Mouse (Mus musculus) small intestine, adult 2 months (tissue): Measurements from ENCODE around the gene Sorcs1. TPM values are rescaled to one million over a fixed set of nuclear protein-coding genes. Genes with fewer than 3 reads are reported as not detected.

Experiments used
- H3K27ac ChIP-seq: fragments of 200-500 bp; 2 replicates; pipeline ENCODE4 v1.5.1; 2012; ENCODE audit warnings: low read depth, low read length, control low read depth, inconsistent platforms; ENCODE audit not compliant: insufficient read depth
- H3K27me3 ChIP-seq: fragments of 200-500 bp; 2 replicates; pipeline ENCODE4 v1.6.1; 2012; ENCODE audit warnings: mild to moderate bottlenecking, moderate library complexity, low read length, inconsistent platforms; ENCODE audit not compliant: control insufficient read depth, insufficient read depth
- H3K36me3 ChIP-seq: fragments of 200-500 bp; 2 replicates; pipeline ENCODE4 v1.6.1; 2012; ENCODE audit warnings: mild to moderate bottlenecking, low read length, control low read depth, inconsistent platforms; ENCODE audit not compliant: control insufficient read depth, insufficient read depth
- H3K4me1 ChIP-seq: fragments of 200-500 bp; 2 replicates; pipeline ENCODE4 v1.6.1; 2012; ENCODE audit warnings: low read length, inconsistent platforms, mixed read lengths; ENCODE audit not compliant: control insufficient read depth, insufficient read depth, insufficient read length
- H3K4me3 ChIP-seq: fragments of 200-500 bp; 2 replicates; pipeline ENCODE4 v1.5.1; 2012; ENCODE audit warnings: low read depth, mild to moderate bottlenecking, control low read depth, inconsistent platforms, low read length, moderate library complexity
- CTCF ChIP-seq: fragments of 200-500 bp; IDR thresholded peaks from 2 replicates; pipeline ENCODE4 v1.5.1; 2012; ENCODE audit warnings: low read depth, mild to moderate bottlenecking, control low read depth, inconsistent platforms, low read length, moderate library complexity, mixed read lengths; ENCODE audit not compliant: insufficient replicate concordance, insufficient read length; ENCODE audit errors: extremely low read depth
- POLR2A ChIP-seq: fragments of 200-500 bp; IDR thresholded peaks from 2 replicates; pipeline ENCODE4 v1.6.1; 2012; ENCODE audit warnings: low read depth, mild to moderate bottlenecking, control low read depth, inconsistent platforms, low read length, moderate library complexity
- WGBS: fragments of 180-500 bp; shearing (Covaris S2); methylation state at CpG from one replicate; pipeline ENCODE4 v1.1.7; 2018; 5-methylcytosine and 5-hydroxymethylcytosine counted together
- polyA plus RNA-seq: library from polyadenylated mRNA; depleted of rRNA; stranded (reverse); fragments of >200 nt; gene quantifications from 2 replicates; pipeline ENCODE4 v1.2.3, GENCODE M21; 2012

Gene Sorcs1
- polyA plus RNA-seq, 1 experiment = 0.08 TPM

- 77% methylated on average over 2 of the region's 2 CpGs for WGBS
- TF ChIP-seq POLR2A (no peak), CTCF (no peak)
- no peak overlapping the region for H3K4me3 ChIP-seq
- no peaks in the 10 kb centered on the region for H3K36me3 ChIP-seq
- no peak overlapping the region for H3K27ac ChIP-seq
- H3K4me1 ChIP-seq = no peaks in the 10 kb centered on the region
- no peaks in the 10 kb centered on the region for H3K27me3 ChIP-seq
Observed at GRCm38 (mm10) chr19:50566306-50566705, 112.1 kb downstream of the Sorcs1 start.

- no peak overlapping the region for H3K4me3 ChIP-seq
- no peaks in the 10 kb centered on the region for H3K27me3 ChIP-seq
- H3K36me3 ChIP-seq = no peaks in the 10 kb centered on the region
- no peak overlapping the region for H3K27ac ChIP-seq
- H3K4me1 ChIP-seq = no peaks in the 10 kb centered on the region
- TF ChIP-seq POLR2A = no peak
- TF ChIP-seq CTCF = no peak
- 63% methylated on average over 6 of the region's 6 CpGs for WGBS
Observed at GRCm38 (mm10) chr19:50558771-50559170, 119.7 kb downstream of the Sorcs1 start.

- H3K4me1 ChIP-seq = no peaks in the 10 kb centered on the region
- 81% methylated on average over 5 of the region's 5 CpGs for WGBS
- H3K27ac ChIP-seq = no peak overlapping the region
- H3K27me3 ChIP-seq = no peaks in the 10 kb centered on the region
- no peak overlapping the region for H3K4me3 ChIP-seq
- no peak for TF ChIP-seq CTCF
- no peak for TF ChIP-seq POLR2A
- H3K36me3 ChIP-seq = no peaks in the 10 kb centered on the region
Observed at GRCm38 (mm10) chr19:50534031-50534430, 144.4 kb downstream of the Sorcs1 start.

- TF ChIP-seq POLR2A (no peak), CTCF (no peak)
- Histone ChIP-seq H3K4me1 (no peaks in the 10 kb centered on the region), H3K4me3 (no peak overlapping the region), H3K27me3 (no peaks in the 10 kb centered on the region), H3K36me3 (no peaks in the 10 kb centered on the region), H3K27ac (no peak overlapping the region)
- 79% methylated on average over 3 of the region's 3 CpGs for WGBS
Observed at GRCm38 (mm10) chr19:50527835-50528234, 150.6 kb downstream of the Sorcs1 start.

- 82% methylated on average over 8 of the region's 8 CpGs for WGBS
- TF ChIP-seq POLR2A (no peak), CTCF (no peak)
- no peak overlapping the region for H3K27ac ChIP-seq
- no peaks in the 10 kb centered on the region for H3K36me3 ChIP-seq
- H3K4me1 ChIP-seq = no peaks in the 10 kb centered on the region
- H3K27me3 ChIP-seq = no peaks in the 10 kb centered on the region
- H3K4me3 ChIP-seq = no peak overlapping the region
Observed at GRCm38 (mm10) chr19:50526094-50526493, 152.4 kb downstream of the Sorcs1 start.

- no peaks in the 10 kb centered on the region for H3K27me3 ChIP-seq
- H3K36me3 ChIP-seq = no peaks in the 10 kb centered on the region
- TF ChIP-seq POLR2A = no peak
- no peak for TF ChIP-seq CTCF
- no peak overlapping the region for H3K27ac ChIP-seq
- 68% methylated on average over 4 of the region's 4 CpGs for WGBS
- no peak overlapping the region for H3K4me3 ChIP-seq
- no peaks in the 10 kb centered on the region for H3K4me1 ChIP-seq
Observed at GRCm38 (mm10) chr19:50521943-50522342, 156.5 kb downstream of the Sorcs1 start.

GRCm38 (mm10) chr19:50515059-50515673 is 163.3 kb downstream of the Sorcs1 start:
- H3K36me3 ChIP-seq = no peaks in the 10 kb centered on the region
- WGBS = 79% methylated on average over 10 of the region's 10 CpGs
- no peaks in the 10 kb centered on the region for H3K27me3 ChIP-seq
- H3K4me3 ChIP-seq = no peak overlapping the region
- no peaks in the 10 kb centered on the region for H3K4me1 ChIP-seq
- no peak for TF ChIP-seq CTCF
- TF ChIP-seq POLR2A = no peak
- no peak overlapping the region for H3K27ac ChIP-seq
